Mouse (Mus musculus): ENCODE results near the gene G3bp2. TPM values are rescaled to one million over a fixed set of nuclear protein-coding genes. Genes with fewer than 3 reads are reported as not detected.

Gene G3bp2
- polyA plus RNA-seq, 1 experiment = 82.6 TPM

- peak overlapping the region; percentile 90 for H3K27ac ChIP-seq (replicated peaks; ENCODE audit: low read depth, low read length)
- peaks cover 12% of the 10 kb centered on the region for H3K4me1 ChIP-seq (ENCODE audit: control insufficient read depth, insufficient read depth, insufficient read length, low read length)
- H3K4me3 ChIP-seq (ENCODE audit: insufficient read depth, low read depth, low read length) = no peak overlapping the region
Observed at GRCm38 (mm10) chr5:92085246-92085645, 1.7 kb upstream of the G3bp2 start.

DNA sequence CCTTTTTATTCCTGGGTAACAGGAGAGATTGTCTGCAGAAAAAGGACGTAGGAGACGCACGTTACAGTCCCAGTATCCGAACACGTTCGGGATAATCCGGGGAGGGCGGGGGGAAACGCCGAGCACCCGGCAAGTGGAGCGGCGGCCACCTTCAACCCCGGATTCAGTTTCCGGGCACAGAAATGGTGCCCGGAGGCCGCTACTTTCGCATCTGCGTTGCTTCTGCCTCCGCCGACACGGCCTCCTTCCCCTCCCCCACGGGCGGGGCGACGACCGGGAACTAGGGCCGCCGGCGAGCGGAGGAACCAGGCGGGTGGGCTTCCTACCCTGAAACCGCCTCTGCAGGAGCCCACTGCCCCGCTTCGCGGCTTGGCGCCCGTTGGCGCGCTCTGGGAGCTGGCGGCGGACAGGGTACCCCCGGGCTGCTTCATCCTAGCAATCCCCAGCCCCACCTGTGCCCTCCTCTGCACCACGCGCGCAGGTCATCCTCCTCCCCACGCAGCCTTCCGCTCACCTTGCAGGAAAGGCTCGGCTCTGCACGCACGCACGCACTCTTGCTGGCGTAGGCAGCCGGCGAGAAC is 608 bp downstream of the G3bp2 start:
- Histone ChIP-seq H3K4me1 (ENCODE audit: control insufficient read depth, insufficient read depth, insufficient read length, low read length) (peaks cover 13% of the 10 kb centered on the region), H3K4me3 (ENCODE audit: insufficient read depth, low read depth, low read length) (peak overlapping the region; percentile 89), H3K27ac (replicated peaks; ENCODE audit: low read depth, low read length) (peak overlapping the region; percentile 81)

DNA sequence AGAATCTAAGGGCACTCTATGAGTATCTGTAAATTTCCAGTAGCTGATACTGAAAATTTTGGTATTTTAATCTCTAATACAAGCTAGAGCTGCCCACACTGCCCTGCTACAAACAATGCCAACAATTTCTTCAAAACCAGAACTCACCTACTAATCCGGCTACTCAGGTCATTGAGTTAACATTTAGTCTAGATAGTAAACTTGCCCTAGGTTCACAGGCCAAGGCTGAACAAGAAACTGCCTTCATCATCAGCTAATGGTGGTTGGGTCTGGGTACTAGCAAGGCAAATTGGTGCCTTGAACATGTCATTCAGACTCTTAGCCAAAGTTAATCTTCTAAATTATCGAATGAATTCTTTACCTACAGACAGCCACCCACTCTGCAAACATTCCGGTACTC is 2.2 kb downstream of the G3bp2 start:
- H3K4me3 ChIP-seq (ENCODE audit: insufficient read depth, low read depth, low read length) = peak overlapping the region; percentile 89; the same call in 1 of the 2 replicates

DNA sequence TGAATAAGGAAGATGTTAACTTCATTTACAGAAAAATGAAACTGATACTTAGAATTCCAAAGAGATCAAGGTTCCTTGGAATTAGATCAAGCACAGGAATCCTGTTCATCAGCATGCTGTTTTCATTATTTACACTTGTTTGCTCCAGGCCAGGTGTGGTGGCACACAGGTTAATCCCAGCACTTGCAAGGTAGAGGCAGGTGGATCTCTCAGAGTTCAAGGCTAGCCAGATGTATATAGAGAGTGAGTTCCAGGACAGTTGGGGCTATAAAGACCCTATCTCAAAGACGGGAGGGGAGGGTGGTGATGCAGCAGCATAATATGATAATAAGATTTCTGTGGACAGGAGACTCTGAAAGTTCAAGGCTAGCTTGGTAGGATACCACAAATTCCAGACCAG is 3.1 kb downstream of the G3bp2 start:
- Histone ChIP-seq H3K4me3 (ENCODE audit: insufficient read depth, low read depth, low read length) (no peak overlapping the region), H3K4me1 (ENCODE audit: control insufficient read depth, insufficient read depth, insufficient read length, low read length) (peaks cover 18% of the 10 kb centered on the region), H3K27ac (replicated peaks; ENCODE audit: low read depth, low read length) (no peak overlapping the region)

More for the DNA sequence above, 2.2 kb downstream of the G3bp2 start:
- no peak overlapping the region for H3K27ac ChIP-seq (replicated peaks; ENCODE audit: low read depth, low read length)
- H3K4me1 ChIP-seq (ENCODE audit: control insufficient read depth, insufficient read depth, insufficient read length, low read length) = peaks cover 19% of the 10 kb centered on the region

- no peak overlapping the region for H3K27ac ChIP-seq (replicated peaks; ENCODE audit: low read depth, low read length)
- H3K4me1 ChIP-seq (ENCODE audit: control insufficient read depth, insufficient read depth, insufficient read length, low read length) = peaks cover 15% of the 10 kb centered on the region
- no peak overlapping the region for H3K4me3 ChIP-seq (ENCODE audit: insufficient read depth, low read depth, low read length)
Observed at GRCm38 (mm10) chr5:92079304-92079703, 4.2 kb downstream of the G3bp2 start.

DNA sequence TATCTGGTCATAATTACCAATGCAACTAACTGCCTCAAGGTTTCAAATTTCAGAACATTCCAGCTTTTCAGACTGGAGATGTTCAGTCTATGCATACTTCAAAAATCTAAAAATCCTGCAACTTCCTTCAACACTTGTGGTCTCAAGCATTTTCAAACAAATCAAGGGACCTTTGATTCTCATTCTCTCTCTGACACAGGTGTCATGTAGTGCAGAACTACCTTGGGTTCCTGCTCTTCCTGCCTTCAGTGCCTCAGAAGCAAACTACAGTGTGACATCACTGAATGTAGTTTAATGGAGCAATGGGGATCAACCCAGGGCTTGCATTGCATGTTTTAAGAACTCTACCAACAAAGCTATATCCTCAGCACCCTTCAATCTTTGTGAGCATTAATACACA is 4.8 kb downstream of the G3bp2 start:
- no peak overlapping the region for H3K27ac ChIP-seq (replicated peaks; ENCODE audit: low read depth, low read length)
- no peak overlapping the region for H3K4me3 ChIP-seq (ENCODE audit: insufficient read depth, low read depth, low read length)
- H3K4me1 ChIP-seq (ENCODE audit: control insufficient read depth, insufficient read depth, insufficient read length, low read length) = peaks cover 15% of the 10 kb centered on the region

GRCm38 (mm10) chr5:92076273-92076672 is 7.2 kb downstream of the G3bp2 start:
- Histone ChIP-seq H3K27ac (replicated peaks; ENCODE audit: low read depth, low read length) (no peak overlapping the region), H3K4me3 (ENCODE audit: insufficient read depth, low read depth, low read length) (no peak overlapping the region), H3K4me1 (ENCODE audit: control insufficient read depth, insufficient read depth, insufficient read length, low read length) (peaks cover 7% of the 10 kb centered on the region)

GRCm38 (mm10) chr5:92074061-92074460 is 9.5 kb downstream of the G3bp2 start:
- Histone ChIP-seq H3K27ac (replicated peaks; ENCODE audit: low read depth, low read length) (no peak overlapping the region), H3K4me3 (ENCODE audit: insufficient read depth, low read depth, low read length) (no peak overlapping the region), H3K4me1 (ENCODE audit: control insufficient read depth, insufficient read depth, insufficient read length, low read length) (peaks cover 6% of the 10 kb centered on the region)

DNA sequence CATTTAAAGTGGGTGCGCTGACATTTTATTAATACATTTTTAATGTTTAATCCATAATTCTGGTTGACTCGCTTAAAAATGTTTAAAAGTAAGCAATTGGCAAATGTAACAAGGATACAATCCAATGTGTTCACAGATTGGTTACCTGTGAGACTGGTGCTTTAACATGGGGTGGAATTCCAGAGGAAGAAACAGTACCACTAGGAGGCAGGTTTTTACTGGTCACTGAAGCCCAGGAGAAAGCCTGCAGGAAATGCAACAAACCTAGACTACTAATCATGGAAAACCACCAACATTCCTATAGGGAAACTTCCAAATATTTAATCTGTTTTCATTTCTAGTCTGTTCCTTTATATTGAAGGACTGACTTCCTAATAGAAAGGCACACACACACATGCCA is 20.3 kb downstream of the G3bp2 start:
- Histone ChIP-seq H3K4me3 (ENCODE audit: insufficient read depth, low read depth, low read length) (no peak overlapping the region), H3K27ac (replicated peaks; ENCODE audit: low read depth, low read length) (no peak overlapping the region), H3K4me1 (ENCODE audit: control insufficient read depth, insufficient read depth, insufficient read length, low read length) (no peaks in the 10 kb centered on the region)

- no peaks in the 10 kb centered on the region for H3K4me1 ChIP-seq (ENCODE audit: control insufficient read depth, insufficient read depth, insufficient read length, low read length)
- no peak overlapping the region for H3K27ac ChIP-seq (replicated peaks; ENCODE audit: low read depth, low read length)
- H3K4me3 ChIP-seq (ENCODE audit: insufficient read depth, low read depth, low read length) = no peak overlapping the region
Observed at GRCm38 (mm10) chr5:92052866-92053265, 30.7 kb downstream of the G3bp2 start.

GRCm38 (mm10) chr5:92050419-92050818 is 33.1 kb downstream of the G3bp2 start:
- H3K27ac ChIP-seq (replicated peaks; ENCODE audit: low read depth, low read length) = no peak overlapping the region
- H3K4me1 ChIP-seq (ENCODE audit: control insufficient read depth, insufficient read depth, insufficient read length, low read length) = no peaks in the 10 kb centered on the region
- no peak overlapping the region for H3K4me3 ChIP-seq (ENCODE audit: insufficient read depth, low read depth, low read length)

GRCm38 (mm10) chr5:92043783-92044182 is 39.7 kb downstream of the G3bp2 start, which contains the start of gene Cdkl2:
Gene Cdkl2 (minus strand): TSS chr5:92043883.
- peak within 1 kb of the TSS; percentile 98 for H3K4me3 ChIP-seq (ENCODE audit: insufficient read depth, low read depth, low read length)
- no peaks in the 10 kb centered on the region for H3K4me1 ChIP-seq (ENCODE audit: control insufficient read depth, insufficient read depth, insufficient read length, low read length)
- H3K27ac ChIP-seq (replicated peaks; ENCODE audit: low read depth, low read length) = peak within 1 kb of the TSS; percentile 51

GRCm38 (mm10) chr5:92042377-92043348 is 40.9 kb downstream of the G3bp2 start:
- Histone ChIP-seq H3K4me3 (ENCODE audit: insufficient read depth, low read depth, low read length) (peak overlapping the region; percentile 98), H3K4me1 (ENCODE audit: control insufficient read depth, insufficient read depth, insufficient read length, low read length) (no peaks in the 10 kb centered on the region), H3K27ac (replicated peaks; ENCODE audit: low read depth, low read length) (peak overlapping the region; percentile 51)

- Histone ChIP-seq H3K27ac (replicated peaks; ENCODE audit: low read depth, low read length) (no peak overlapping the region), H3K4me3 (ENCODE audit: insufficient read depth, low read depth, low read length) (no peak overlapping the region), H3K4me1 (ENCODE audit: control insufficient read depth, insufficient read depth, insufficient read length, low read length) (no peaks in the 10 kb centered on the region)
Observed at GRCm38 (mm10) chr5:92019960-92020359, 63.6 kb downstream of the G3bp2 start.

DNA sequence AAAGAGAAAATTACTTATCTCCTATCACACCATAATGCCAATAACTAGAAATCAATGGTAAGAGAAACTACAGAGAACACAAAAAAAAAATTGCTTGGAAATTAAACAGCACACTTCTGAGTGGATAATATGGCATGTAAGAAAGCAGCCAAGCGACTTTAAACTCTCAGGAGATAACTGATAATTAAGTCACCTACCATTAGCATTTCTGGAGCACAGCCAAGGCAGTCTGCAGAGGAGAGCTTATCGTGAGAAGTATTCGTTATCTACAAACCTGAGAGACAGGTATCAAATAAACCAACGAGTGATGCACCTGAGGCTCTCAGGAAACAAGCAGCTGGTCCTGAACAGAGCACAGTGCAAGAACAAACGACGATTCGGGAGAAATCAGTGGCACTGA is 71.8 kb downstream of the G3bp2 start:
- H3K4me3 ChIP-seq (ENCODE audit: insufficient read depth, low read depth, low read length) = no peak overlapping the region
- no peaks in the 10 kb centered on the region for H3K4me1 ChIP-seq (ENCODE audit: control insufficient read depth, insufficient read depth, insufficient read length, low read length)
- no peak overlapping the region for H3K27ac ChIP-seq (replicated peaks; ENCODE audit: low read depth, low read length)

All from brown adipose tissue, adult 24 weeks (tissue).